Mouse (Mus musculus) neural tube, embryonic 12.5 days (tissue): ENCODE results near the gene Rnd2. TPM values are rescaled to one million over a fixed set of nuclear protein-coding genes. Genes with fewer than 3 reads are reported as not detected.
"Not testable (repeated sequence)": the region's sequence is repeated elsewhere in the genome, so short reads cannot be mapped to it uniquely, and the experiment has no call there.

ENCODE experiments used
- ATAC-seq: fragments of 200-750 bp; cut with Nextera tagmentation; 2 replicates; pipeline ENCODE4 v1.8.0; 2017; ENCODE audit warnings: low read depth, mild to moderate bottlenecking, moderate TSS enrichment, moderate library complexity; ENCODE audit not compliant: low FRiP score
- H3K27ac ChIP-seq: fragments of 300-500 bp; sonication (generic); 2 replicates; pipeline ENCODE4 v1.5.1; 2016
- H3K27me3 ChIP-seq: fragments of 300-500 bp; sonication (generic); replicated peaks from 2 replicates; pipeline ENCODE4 v1.6.1; 2016; ENCODE audit warnings: mild to moderate bottlenecking
- H3K36me3 ChIP-seq: fragments of 300-500 bp; sonication (generic); 2 replicates; pipeline ENCODE4 v1.6.1; 2016; ENCODE audit warnings: mild to moderate bottlenecking
- H3K4me1 ChIP-seq: fragments of 300-500 bp; sonication (generic); 2 replicates; pipeline ENCODE4 v1.6.1; 2016
- H3K4me2 ChIP-seq: fragments of 300-500 bp; sonication (generic); replicated peaks from 2 replicates; pipeline ENCODE4 v1.6.1; 2016; ENCODE audit warnings: mild to moderate bottlenecking
- H3K4me3 ChIP-seq: fragments of 300-500 bp; sonication (generic); 2 replicates; pipeline ENCODE4 v1.5.1; 2016
- H3K9ac ChIP-seq: fragments of 300-500 bp; sonication (generic); 2 replicates; pipeline ENCODE4 v1.6.1; 2016; ENCODE audit warnings: mild to moderate bottlenecking
- H3K9me3 ChIP-seq: fragments of 300-500 bp; sonication (generic); 2 replicates; pipeline ENCODE4 v1.6.1; 2016; ENCODE audit warnings: mild to moderate bottlenecking
- WGBS: fragments of 180-500 bp; shearing (Covaris S2); methylation state at CpG from one replicate; pipeline ENCODE4 v1.1.7; 2016; 5-methylcytosine and 5-hydroxymethylcytosine counted together
- polyA plus RNA-seq: library from polyadenylated mRNA; unstranded; fragments of >200 nt; fragmentation: Nextera tagmentation; extraction: Ambion mirVana; gene quantifications from 2 replicates; pipeline ENCODE4 v1.2.1, GENCODE M21; 2016

Rnd2 gene
- polyA plus RNA-seq, 1 experiment from 2014 or later, result 84.0 TPM

DNA sequence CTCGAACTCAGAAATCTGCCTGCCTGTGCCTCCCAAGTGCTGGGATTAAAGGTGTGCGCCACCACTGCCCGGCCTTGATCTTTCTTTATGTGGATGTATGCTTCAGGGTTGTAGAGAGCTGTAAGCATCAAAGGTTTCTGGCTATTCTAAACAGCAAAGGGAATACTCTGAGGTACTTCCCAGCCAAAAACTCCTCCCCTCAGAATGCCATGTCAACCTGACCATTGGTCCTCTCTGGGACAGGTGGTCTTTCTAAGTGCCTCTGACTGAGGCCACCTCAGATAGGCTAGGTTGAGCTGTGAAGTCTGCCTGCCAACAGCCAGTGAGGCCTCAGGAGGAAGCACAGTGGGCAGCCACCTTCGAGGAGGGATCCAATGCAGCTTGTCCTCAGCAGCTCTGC, 15.9 kb upstream of the Rnd2 start:
- H3K27ac ChIP-seq, result no peak overlapping the region
- no peaks in the 10 kb centered on the region for H3K9me3 ChIP-seq
- WGBS, result 80% methylated on average over 4 of the region's 4 CpGs
- H3K4me1 ChIP-seq, result peaks cover 8% of the 10 kb centered on the region
- H3K36me3 ChIP-seq, result peaks cover 21% of the 10 kb centered on the region
- no peak overlapping the region for H3K4me3 ChIP-seq
- H3K27me3 ChIP-seq, result no peaks in the 10 kb centered on the region
- H3K9ac ChIP-seq, result no peak overlapping the region
- ATAC-seq, result no peak
- H3K4me2 ChIP-seq, result 0 out of 2 replicates have a peak overlapping the region, but pooled peaks have one; percentile 9

DNA sequence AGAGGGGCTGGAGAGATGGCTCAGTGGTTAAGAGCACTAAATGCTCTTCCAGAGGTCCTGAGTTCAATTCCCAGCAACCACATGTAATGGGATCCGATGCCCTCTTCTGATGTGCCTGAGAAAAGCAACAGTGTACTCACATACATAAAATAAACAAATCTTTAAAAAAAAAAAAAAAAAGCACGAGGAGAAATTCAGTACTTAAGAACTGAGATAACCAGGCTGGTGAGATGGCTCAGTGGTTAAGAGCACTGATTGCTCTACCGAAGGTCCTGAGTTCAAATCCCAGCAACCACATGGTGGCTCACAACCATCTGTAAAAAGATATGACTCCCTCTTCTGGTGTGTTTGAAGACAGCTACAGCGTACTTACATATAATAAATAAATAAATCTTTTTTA, 15.2 kb upstream of the Rnd2 start:
- H3K27ac ChIP-seq, ATAC-seq, H3K4me1 ChIP-seq, H3K4me3 ChIP-seq, H3K9me3 ChIP-seq, H3K27me3 ChIP-seq, H3K9ac ChIP-seq, H3K4me2 ChIP-seq: not testable (repeated sequence)
- peaks cover 14% of the 10 kb centered on the region for H3K36me3 ChIP-seq
- 93% methylated on average over 4 of the region's 4 CpGs for WGBS

- H3K4me1 ChIP-seq, result peaks cover 7% of the 10 kb centered on the region
- H3K27me3 ChIP-seq, result no peaks in the 10 kb centered on the region
- ATAC-seq, result no peak
- no peak overlapping the region for H3K4me2 ChIP-seq
- no peak overlapping the region for H3K9ac ChIP-seq
- no peak overlapping the region for H3K4me3 ChIP-seq
- H3K27ac ChIP-seq, result no peak overlapping the region
- H3K36me3 ChIP-seq, result peaks cover 8% of the 10 kb centered on the region
- no peaks in the 10 kb centered on the region for H3K9me3 ChIP-seq
- WGBS, result 85% methylated on average over 3 of the region's 3 CpGs
Measured at GRCm38 (mm10) chr11:101450394-101450793, 14.4 kb upstream of the Rnd2 start.

- Histone ChIP-seq H3K9me3 (no peaks in the 10 kb centered on the region), H3K27ac (no peak overlapping the region), H3K36me3 (peaks cover under 1% of the 10 kb centered on the region; the same call in 1 of the 2 replicates), H3K9ac (no peak overlapping the region), H3K4me1 (peaks cover 7% of the 10 kb centered on the region), H3K27me3 (no peaks in the 10 kb centered on the region), H3K4me3 (no peak overlapping the region), H3K4me2 (no peak overlapping the region)
- 93% methylated on average over 10 of the region's 10 CpGs for WGBS
- no peak for ATAC-seq
Measured at GRCm38 (mm10) chr11:101451536-101451935, 13.3 kb upstream of the Rnd2 start.

DNA sequence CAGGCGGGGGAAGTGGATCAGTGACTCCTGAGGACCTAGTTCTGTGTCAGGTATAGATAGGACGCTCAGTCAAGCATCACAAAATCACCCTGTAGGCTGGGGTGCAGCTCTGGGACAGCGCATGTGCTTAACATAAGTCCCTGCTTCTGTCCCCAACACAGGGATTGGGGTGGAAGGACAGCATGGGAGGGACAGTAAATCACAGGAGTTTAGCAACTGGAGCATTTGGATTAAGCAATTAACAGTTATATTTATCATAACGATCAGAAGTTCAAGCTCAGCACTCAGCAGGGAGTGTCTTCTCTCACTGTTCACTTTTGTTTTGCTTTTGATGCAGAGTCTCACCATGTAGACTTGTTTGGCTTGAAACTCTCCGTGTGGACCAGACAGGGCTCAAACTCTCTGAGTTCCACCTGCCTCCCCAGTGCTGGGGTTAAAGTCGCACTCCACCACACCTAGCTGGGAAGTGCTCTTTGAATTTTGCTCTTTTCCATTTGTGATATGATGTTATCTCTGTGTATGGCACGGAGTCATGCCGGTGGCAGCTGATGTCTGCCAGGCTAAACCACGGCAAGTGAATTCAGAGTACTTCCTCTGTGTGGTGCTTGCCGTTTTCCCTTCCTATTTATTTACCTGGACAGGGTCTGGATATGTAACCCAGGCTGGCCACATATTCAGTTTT, 12.6 kb upstream of the Rnd2 start:
- peaks cover under 1% of the 10 kb centered on the region for H3K36me3 ChIP-seq
- ATAC-seq, result no peak
- H3K4me2 ChIP-seq, result no peak overlapping the region
- no peak overlapping the region for H3K9ac ChIP-seq
- no peaks in the 10 kb centered on the region for H3K9me3 ChIP-seq
- H3K27me3 ChIP-seq, result no peaks in the 10 kb centered on the region
- no peak overlapping the region for H3K4me3 ChIP-seq
- H3K27ac ChIP-seq, result no peak overlapping the region
- 77% methylated on average over 10 of the region's 10 CpGs for WGBS
- H3K4me1 ChIP-seq, result peaks cover 7% of the 10 kb centered on the region

DNA sequence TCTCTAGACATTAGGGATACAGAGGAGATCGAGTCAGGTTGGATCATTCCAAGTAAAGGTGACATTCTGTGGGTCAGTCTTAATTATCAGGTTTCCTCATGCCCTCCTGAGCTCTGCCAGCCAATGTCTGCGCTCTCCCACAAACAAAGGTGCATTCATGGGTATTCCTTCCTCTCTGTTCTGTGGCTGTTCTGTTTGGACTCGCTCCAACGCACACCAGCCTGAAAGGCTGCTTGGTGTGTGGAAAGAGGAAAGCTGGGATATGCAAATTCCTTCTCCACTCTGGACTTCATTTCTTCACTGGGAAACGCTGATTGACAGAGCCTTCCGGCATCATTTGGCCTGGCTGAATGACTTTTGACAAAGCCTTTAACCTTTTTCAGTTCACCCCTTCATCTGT, 10.1 kb upstream of the Rnd2 start:
- Histone ChIP-seq H3K36me3 (peaks cover 25% of the 10 kb centered on the region), H3K4me2 (no peak overlapping the region), H3K4me3 (no peak overlapping the region), H3K9me3 (no peaks in the 10 kb centered on the region), H3K4me1 (peaks cover 7% of the 10 kb centered on the region), H3K27ac (no peak overlapping the region), H3K27me3 (no peaks in the 10 kb centered on the region), H3K9ac (no peak overlapping the region)
- 61% methylated on average over 6 of the region's 6 CpGs for WGBS
- no peak for ATAC-seq

- no peak for ATAC-seq
- no peak overlapping the region for H3K27ac ChIP-seq
- no peak overlapping the region for H3K9ac ChIP-seq
- no peak overlapping the region for H3K4me2 ChIP-seq
- 88% methylated on average over 7 of the region's 7 CpGs for WGBS
- H3K4me1 ChIP-seq, result peaks cover 7% of the 10 kb centered on the region
- H3K36me3 ChIP-seq, result peaks cover 35% of the 10 kb centered on the region
- H3K27me3 ChIP-seq, result no peaks in the 10 kb centered on the region
- no peaks in the 10 kb centered on the region for H3K9me3 ChIP-seq
- H3K4me3 ChIP-seq, result no peak overlapping the region
Measured at GRCm38 (mm10) chr11:101455627-101456026, 9.2 kb upstream of the Rnd2 start.

- Histone ChIP-seq H3K27ac (no peak overlapping the region), H3K9me3 (no peaks in the 10 kb centered on the region), H3K27me3 (no peaks in the 10 kb centered on the region), H3K4me1 (peaks cover 14% of the 10 kb centered on the region), H3K4me2 (no peak overlapping the region), H3K9ac (no peak overlapping the region), H3K4me3 (no peak overlapping the region), H3K36me3 (peaks cover 54% of the 10 kb centered on the region)
- 89% methylated on average over 9 of the region's 9 CpGs for WGBS
- no peak for ATAC-seq
Measured at GRCm38 (mm10) chr11:101457631-101458030, 7.2 kb upstream of the Rnd2 start.

DNA sequence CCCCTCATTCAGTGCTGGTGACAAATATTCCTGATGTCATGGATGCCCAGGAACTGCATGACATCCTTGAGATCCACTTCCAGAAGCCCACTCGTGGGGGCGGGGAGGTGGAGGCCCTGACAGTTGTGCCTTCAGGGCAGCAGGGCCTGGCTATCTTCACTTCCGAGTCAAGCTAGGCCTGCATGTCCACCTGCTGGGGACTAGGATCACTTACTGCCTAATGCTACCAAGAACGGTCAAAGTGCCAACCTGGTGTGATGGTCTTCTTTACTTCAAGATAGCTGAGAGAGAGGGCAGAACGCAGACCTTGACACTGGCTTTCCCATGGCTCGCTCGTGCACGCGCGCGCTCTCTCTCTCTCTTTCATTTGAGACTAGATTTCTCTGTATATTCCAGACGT, 6.6 kb upstream of the Rnd2 start:
- H3K4me1 ChIP-seq, result peaks cover 19% of the 10 kb centered on the region
- H3K4me3 ChIP-seq, result no peak overlapping the region
- no peak overlapping the region for H3K4me2 ChIP-seq
- H3K27ac ChIP-seq, result no peak overlapping the region
- H3K27me3 ChIP-seq, result no peaks in the 10 kb centered on the region
- ATAC-seq, result no peak
- no peaks in the 10 kb centered on the region for H3K9me3 ChIP-seq
- peaks cover 55% of the 10 kb centered on the region for H3K36me3 ChIP-seq
- no peak overlapping the region for H3K9ac ChIP-seq
- 80% methylated on average over 12 of the region's 12 CpGs for WGBS

DNA sequence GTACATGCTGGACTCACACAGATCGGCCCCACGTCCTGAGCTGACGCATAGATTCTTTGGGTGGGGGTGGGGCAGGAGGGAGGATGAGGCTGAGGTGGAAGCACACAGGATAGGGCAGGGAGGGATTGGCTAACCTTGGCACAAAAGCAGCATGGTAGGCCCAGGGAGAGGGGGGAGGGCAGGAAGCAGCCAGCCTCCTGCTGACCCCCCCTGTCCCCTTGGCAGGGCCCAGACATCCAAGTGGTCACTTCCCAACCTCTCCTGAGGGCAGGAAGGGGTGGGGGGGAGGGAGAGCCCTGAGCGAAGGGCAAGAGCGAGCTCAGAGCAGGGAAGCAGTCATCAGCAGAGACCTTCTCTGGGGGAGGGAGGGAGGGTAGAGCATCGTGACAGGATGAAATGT, 5.1 kb upstream of the Rnd2 start:
- Histone ChIP-seq H3K36me3 (peaks cover 55% of the 10 kb centered on the region), H3K4me1 (peaks cover 30% of the 10 kb centered on the region), H3K27me3 (no peaks in the 10 kb centered on the region), H3K9ac (no peak overlapping the region), H3K4me3 (no peak overlapping the region), H3K27ac (no peak overlapping the region), H3K9me3 (no peaks in the 10 kb centered on the region), H3K4me2 (no peak overlapping the region)
- no peak for ATAC-seq
- WGBS, result 54% methylated on average over 6 of the region's 6 CpGs

- no peak overlapping the region for H3K27ac ChIP-seq
- H3K4me3 ChIP-seq, result no peak overlapping the region
- peaks cover 33% of the 10 kb centered on the region for H3K4me1 ChIP-seq
- ATAC-seq, result no peak
- H3K9ac ChIP-seq, result no peak overlapping the region
- H3K4me2 ChIP-seq, result no peak overlapping the region
- H3K36me3 ChIP-seq, result peaks cover 55% of the 10 kb centered on the region
- H3K9me3 ChIP-seq, result no peaks in the 10 kb centered on the region
- no peaks in the 10 kb centered on the region for H3K27me3 ChIP-seq
- 90% methylated on average over 15 of the region's 15 CpGs for WGBS
Measured at GRCm38 (mm10) chr11:101460321-101460720, 4.5 kb upstream of the Rnd2 start.

DNA sequence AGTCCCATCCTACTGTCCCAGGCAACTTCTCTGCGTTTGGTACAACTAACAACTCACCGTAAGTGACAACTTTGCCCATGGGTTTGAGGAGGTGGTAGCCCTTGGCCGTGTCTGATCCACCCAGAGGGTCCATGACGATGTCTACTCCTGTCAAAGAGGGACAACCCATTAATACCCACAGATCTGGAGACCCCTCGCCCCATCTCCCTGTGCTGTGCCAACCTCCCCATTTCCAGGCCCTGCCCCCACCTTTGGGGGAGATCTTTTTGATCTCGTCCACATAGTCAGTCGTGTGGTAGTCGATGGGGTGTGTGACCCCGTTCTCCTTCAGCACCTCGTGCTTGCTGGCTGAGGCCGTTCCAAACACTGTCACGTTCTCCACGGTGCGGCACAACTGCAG, 2.7 kb upstream of the Rnd2 start:
- Histone ChIP-seq H3K27ac (no peak overlapping the region), H3K9me3 (no peaks in the 10 kb centered on the region), H3K36me3 (peaks cover 55% of the 10 kb centered on the region), H3K4me2 (peak overlapping the region; percentile 90; the same call in 1 of the 2 replicates), H3K27me3 (no peaks in the 10 kb centered on the region), H3K9ac (no peak overlapping the region), H3K4me3 (no peak overlapping the region), H3K4me1 (peaks cover 38% of the 10 kb centered on the region)
- no peak for ATAC-seq
- WGBS, result 69% methylated on average over 14 of the region's 14 CpGs
